Mouse (Mus musculus) c-Kit-negative CD71-positive TER-119-positive erythroid progenitor cells, embryonic 14.5 days (primary cell): Measurements from ENCODE around the gene Slit1.
A peak's percentile ranks its signal among the peaks of the same experiment; 100 is the strongest.

Experiments
- DNase-seq: peaks from one replicate; pipeline ENCODE4 v3.0.0-alpha.2; 2013; ENCODE audit warnings: low read depth, low spot score

Gene Slit1

GRCm38 (mm10) chr19:41688251-41688650 is 55.2 kb downstream of the Slit1 start:
- no peak for DNase-seq

GRCm38 (mm10) chr19:41687836-41688235 is 55.6 kb downstream of the Slit1 start:
- DNase-seq = no peak

DNA sequence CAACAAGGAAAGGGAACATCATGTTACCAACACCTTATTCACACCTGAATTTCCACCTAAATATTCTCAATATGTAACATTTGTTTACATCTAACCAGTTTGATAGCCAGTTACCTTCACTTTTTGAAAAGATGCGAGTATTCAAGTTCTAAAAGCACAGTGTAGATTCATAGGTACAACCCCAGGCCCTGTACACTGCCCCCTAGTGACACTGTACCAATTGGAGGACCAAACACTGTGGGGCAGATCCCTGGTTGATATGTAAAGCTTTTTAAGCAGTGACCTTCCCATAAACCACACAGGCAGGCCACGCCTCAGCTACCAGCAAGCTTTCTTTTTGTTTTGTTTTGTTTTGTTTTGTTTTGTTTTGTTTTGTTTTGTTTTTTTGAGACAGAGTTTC is 57.3 kb downstream of the Slit1 start:
- no peak for DNase-seq

DNA sequence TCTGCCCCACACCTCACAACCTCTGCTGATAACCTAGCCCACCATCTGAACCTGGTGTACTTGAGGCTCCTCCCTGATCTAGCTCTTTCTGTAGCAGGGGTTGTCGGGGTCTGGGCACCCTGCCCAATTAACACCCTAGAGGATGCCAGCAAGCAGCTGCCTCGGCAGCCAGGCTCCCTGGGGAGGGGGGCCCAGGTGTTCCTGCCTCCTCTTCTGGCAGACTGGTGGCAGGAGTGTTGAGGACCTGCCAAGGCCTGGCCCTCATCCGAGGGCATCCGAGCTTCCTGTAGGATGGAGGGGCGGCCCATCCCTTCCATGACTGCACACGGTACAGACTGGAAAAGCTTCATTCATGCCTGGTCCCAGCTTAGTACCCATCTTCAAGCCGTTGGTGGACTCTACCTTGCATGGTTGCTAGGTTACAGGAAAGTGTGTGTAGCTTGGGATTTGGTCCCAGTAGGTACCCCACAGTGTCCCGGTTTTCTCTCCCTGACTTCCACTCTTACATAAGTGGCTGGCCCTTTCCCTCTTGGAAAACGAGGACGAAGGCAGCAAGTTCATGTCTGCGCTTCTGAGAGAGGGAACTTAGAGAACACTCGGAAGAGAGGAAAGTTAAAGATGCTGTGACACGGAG is 57.9 kb downstream of the Slit1 start:
- no peak for DNase-seq

GRCm38 (mm10) chr19:41684874-41685273 is 58.6 kb downstream of the Slit1 start:
- no peak for DNase-seq

- no peak for DNase-seq
Observed at GRCm38 (mm10) chr19:41683951-41684350, 59.5 kb downstream of the Slit1 start.

DNA sequence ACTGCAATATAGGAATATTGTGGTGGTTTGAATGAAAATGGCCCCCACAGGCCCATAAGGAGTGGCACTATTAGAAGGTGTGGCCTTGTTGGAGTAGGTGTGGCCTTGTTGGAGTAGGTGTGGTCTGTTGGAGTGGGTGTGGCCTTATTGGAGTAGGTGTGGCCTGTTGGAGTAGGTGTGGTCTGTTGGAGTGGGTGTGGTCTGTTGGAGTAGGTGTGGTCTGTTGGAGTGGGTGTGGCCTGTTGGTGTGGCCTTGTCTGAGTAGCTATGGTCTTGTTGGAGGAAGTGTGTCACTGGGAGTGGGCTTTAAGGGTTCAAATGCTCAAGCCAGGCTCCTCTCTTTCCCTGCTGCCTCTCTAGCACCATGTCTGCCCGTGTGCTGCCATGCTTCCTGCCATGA is 63.2 kb downstream of the Slit1 start:
- DNase-seq = peak; percentile 42

- no peak for DNase-seq
Observed at GRCm38 (mm10) chr19:41679028-41679427, 64.4 kb downstream of the Slit1 start.

DNA sequence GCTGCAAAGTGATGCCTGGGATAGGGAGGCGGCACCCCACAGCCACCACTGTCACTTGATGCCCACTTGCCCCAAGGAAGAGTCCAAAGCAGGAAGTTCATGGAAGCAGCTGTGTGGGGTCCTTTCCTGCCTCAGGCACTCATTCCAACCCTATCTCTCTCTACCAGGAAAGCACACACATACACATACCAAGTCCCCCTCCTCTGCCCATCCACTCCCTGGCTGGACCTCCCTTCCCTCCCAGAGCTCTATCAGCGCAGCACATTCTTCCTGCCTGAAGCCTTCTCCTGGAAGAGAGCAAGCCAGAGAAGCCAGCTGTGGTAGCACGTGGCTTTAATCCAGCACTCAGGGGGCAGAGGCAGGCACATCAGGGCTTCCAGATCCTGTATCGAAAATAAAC is 65.9 kb downstream of the Slit1 start:
- no peak for DNase-seq

- no peak for DNase-seq
Observed at GRCm38 (mm10) chr19:41675583-41675982, 67.9 kb downstream of the Slit1 start.

GRCm38 (mm10) chr19:41674366-41674765 is 69.1 kb downstream of the Slit1 start:
- DNase-seq = no peak

GRCm38 (mm10) chr19:41672836-41673235 is 70.6 kb downstream of the Slit1 start:
- DNase-seq = no peak

DNA sequence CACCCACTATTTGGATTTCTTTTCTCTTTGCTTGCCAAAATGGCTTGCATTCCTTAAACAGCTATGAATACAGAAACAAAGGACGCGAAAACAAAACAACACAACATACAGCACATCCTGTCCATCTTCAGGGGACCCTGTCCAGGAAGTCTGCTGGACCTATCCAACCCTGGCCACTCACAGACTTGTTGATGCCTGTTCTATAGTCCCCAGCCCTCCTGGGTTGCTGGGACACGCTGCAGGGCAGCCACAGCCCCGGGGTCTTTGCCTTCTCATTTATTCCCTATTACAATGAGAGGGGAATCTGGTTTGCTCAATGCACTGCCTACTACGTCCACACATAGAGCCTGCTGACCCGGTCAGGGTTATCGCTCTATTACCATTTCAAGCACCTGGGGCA is 72.5 kb downstream of the Slit1 start:
- DNase-seq = no peak

DNA sequence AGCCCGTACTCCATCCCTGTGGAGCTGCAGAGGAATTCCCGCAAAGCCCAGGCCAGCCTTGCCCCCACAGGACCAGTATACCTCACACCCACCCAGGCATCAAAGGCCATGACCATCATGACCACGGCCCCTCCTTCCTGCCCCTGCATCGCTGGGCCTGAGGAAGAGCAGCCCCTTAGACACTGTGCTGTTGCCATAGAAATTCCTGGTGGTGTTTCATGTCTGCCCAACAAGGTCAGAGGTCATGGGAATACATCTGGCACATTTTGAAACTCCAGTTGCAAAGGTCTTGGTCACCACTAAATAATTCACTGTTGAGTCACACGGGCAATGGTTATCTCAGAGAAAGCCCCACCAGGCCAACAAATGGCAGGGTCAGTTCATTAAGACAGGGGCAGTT is 73.0 kb downstream of the Slit1 start:
- DNase-seq = no peak

DNA sequence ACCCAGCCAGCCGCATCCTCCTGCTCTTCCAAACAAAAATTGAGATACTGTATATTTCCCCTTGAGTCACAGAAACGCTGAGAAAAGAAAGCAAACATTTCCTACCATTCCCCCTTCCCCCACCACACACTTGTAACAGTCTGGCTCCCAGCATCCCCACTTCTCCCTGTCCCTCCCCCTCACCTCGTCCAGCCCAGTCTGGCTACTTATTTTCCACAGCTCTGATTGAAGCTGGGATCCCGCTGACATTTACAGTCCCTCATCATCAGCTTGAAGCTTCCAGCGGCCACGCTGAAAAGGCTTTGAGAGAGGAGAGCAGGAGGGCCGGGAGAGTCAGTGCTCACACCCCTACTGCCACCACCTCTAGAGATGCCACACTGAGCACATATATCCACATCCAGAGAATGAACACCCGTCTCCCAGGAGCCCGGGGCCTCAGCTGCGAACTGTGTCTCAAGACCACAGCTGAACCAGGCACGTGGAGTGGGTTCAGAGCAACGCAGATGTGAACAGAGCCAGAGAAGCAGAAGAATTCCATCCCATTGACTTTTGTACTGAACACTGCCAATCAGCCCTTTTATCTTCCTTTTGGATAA is 73.6 kb downstream of the Slit1 start:
- no peak for DNase-seq

DNA sequence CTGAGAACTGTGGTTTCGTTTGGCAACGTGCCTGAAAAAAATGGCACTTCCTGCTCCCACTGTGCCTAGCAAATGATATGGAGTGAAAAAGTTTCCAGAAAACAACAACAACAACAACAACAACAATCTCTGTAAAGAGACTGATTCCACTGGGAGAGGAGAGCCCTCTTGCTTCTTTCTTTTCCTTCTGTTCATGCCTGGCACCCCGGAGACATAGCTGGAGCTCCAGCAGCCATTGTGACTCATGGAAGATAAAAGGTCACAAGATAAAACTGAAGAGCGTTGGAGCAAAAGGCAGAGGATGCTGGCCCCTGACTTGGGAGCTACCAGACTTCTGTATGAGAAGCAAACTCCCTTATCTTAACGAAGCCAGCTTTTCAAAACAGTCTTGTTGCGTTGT is 75.9 kb downstream of the Slit1 start:
- DNase-seq = no peak

GRCm38 (mm10) chr19:41665941-41666340 is 77.5 kb downstream of the Slit1 start:
- DNase-seq = no peak

DNA sequence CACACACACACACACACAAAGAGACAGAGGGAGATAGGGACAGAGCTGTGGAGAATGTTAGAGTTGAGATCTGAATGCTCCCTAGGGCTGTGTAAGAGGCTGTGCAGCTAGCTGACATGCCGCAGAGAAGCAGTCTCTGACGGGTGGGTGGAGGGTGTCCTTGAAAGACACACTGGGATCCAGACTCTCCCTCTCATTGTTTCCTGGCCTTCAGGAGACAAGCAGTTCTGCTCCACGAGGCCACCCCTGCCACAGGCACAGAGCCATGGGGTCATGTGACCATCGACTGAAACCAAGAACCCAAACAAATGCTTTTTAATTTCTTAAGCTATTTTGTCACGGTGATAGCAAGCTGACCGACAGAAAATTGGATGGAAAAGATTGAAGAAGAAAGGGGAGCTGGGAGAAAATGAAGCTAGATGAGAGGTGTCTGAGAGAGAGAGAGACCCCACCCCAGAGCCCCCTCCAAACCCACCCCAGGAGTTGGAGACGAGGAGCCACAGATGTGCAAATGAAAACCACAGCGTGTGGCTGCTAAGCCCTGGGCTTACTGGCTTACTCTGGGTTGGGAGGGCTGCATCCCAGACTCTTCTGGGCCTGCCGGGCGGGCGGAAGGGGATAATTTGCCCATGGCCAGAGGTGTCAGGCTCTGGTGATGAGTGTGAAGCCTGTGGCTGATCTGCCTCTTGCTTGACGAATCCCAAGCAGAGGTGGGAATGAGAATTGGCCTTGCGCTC is 79.8 kb downstream of the Slit1 start:
- DNase-seq = no peak

DNA sequence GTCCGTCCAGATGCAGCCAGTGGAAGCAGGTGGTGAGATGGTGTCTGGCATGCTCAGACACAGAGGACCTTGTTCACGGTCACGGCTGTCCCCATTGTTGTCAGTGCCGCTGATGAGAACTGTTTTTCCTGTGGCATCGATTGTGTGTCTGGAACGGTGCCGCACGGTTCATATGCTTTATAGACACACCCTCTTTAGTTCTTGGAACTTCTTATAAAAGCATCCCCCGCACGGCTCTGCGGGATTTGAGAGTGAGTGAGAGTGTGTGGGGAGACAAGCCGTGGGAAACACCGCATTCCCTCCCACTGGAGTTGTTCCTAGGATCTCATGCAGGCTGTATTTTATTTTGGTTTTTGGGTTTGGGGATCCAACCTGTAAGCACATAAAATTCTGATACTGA is 82.0 kb downstream of the Slit1 start:
- DNase-seq = no peak

DNA sequence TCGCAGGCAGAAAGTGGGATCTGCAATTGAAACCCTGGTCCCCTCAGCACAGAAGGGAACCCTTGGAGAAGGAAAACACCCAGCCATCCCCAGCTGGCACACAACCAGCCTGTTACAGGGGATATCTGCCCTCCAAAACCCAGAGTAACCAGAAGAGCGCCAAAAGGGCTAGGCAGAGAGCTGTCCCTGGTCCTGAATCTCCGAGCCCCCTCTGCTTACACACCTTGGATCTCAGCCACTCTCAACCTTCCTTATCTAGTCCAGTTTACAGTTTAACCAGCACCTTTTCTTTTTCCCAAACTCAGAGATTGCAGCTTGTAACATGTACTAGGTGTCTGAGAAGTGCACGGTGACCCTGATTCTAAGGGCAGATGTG is 82.5 kb downstream of the Slit1 start:
- DNase-seq = no peak

DNA sequence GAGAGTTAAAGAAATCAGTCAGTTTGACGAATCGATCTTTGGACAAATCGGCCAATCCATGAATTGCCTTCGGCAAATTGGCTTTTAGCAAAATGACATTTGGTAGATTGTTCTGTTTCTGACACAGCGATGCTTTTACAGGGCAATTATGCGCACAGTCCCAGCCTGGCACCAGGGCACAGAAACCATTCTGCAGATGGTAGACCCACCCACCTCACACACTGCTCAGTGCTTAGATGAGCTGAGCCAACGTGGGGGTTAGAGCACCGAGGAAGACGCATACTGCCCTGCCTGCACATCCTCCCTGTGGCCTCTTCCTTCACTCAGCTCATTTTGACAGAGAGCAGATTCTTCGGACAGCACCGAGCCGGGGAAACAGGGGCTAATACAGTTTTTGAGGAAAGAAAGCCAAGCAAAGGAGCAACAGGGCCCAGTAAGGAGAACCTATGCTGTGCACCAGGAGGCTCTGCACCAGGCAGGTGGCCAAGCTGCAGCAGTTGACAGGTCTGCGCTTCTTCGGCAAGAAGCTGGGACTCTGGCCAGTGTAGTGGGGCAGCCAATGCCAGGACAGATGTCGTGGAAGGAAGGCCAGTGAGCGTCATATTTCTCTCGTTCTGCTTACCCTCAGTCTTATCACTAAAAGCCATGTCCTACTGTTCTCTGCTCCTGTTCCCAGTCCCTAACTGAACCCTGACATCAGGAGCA is 83.0 kb downstream of the Slit1 start:
- DNase-seq = no peak

GRCm38 (mm10) chr19:41657446-41657845 is 86.0 kb downstream of the Slit1 start:
- DNase-seq = no peak

- DNase-seq = no peak
Observed at GRCm38 (mm10) chr19:41656671-41657070, 86.8 kb downstream of the Slit1 start.
